Mouse (Mus musculus): Measurements from ENCODE around the gene Gm17657.

DNA sequence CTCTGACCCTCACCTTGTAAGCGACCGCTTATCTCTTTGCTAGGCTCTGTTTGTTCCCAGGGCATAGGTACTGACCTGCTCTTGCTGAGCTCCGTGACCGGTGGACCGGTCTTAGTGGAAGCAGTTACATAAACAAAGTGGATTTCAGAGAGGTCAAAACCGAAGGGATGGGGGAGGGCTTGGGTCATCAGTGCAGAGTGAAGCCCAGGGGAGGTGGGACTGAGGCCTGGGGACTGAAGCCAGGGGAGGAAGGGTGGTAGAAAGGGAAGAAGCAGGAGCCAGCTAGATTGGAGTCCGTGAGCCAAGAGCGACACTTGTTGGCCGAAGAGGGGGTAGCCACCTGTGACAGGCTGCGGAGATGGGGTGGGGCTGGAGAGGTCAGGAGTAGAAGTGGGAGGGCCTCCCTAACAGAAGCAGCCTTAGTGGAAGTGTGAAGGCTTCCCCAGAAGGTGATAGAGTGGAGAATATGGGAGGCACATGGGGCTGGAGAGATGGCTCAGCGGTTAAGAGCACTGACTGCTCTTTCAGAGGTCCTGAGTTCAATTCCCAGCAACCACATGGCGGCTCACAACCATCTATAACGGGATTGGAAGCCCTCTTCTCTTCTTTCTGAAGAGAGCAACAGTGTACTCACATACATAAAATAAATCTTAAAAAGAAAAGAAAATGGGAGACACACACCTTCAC, 36.3 kb downstream of the Gm17657 start:
- peak; percentile 95 for TF ChIP-seq CTCF (conservative IDR thresholded peaks at IDR 0.05; ENCODE audit: insufficient read depth, insufficient read length, low read depth, low read length)
- no peak for TF ChIP-seq POLR2A (IDR thresholded peaks at IDR 0.05; ENCODE audit: low read depth, low read length)

Data from kidney, adult 2 months (tissue).